Mouse (Mus musculus) bone marrow, adult 2 months (tissue): Measurements from ENCODE around the gene Gm17455. TPM values are rescaled to one million over a fixed set of nuclear protein-coding genes. Genes with fewer than 3 reads are reported as not detected.
A peak's percentile ranks its signal among the peaks of the same experiment; 100 is the strongest.

Source experiments
- H3K27ac ChIP-seq: fragments of 200-500 bp; 2 replicates; pipeline ENCODE4 v1.5.1; 2012; ENCODE audit warnings: low read depth, mild to moderate bottlenecking, control low read depth, inconsistent platforms, low read length; ENCODE audit not compliant: control insufficient read depth, poor library complexity, insufficient read depth
- H3K4me1 ChIP-seq: fragments of 200-500 bp; 2 replicates; pipeline ENCODE4 v1.6.1; 2011; ENCODE audit warnings: low read length; ENCODE audit not compliant: control insufficient read depth, insufficient read depth
- H3K4me3 ChIP-seq: fragments of 200-500 bp; replicated peaks from 2 replicates; pipeline ENCODE3; 2011; ENCODE audit warnings: mild to moderate bottlenecking, low read depth, low read length, control low read depth; ENCODE audit not compliant: control insufficient read depth
- CTCF ChIP-seq: fragments of 200-500 bp; IDR thresholded peaks from 2 replicates; pipeline ENCODE4 v1.5.1; 2011; ENCODE audit warnings: low read length, control low read depth; ENCODE audit not compliant: control insufficient read depth, insufficient read depth
- POLR2A ChIP-seq: fragments of 200-500 bp; IDR thresholded peaks from 2 replicates; pipeline ENCODE4 v1.6.1; 2011; ENCODE audit warnings: low read depth, mild to moderate bottlenecking, control low read depth, low read length, borderline replicate concordance; ENCODE audit not compliant: control insufficient read depth
- WGBS: fragments of 180-500 bp; shearing (Covaris S2); methylation state at CpG from one replicate; pipeline ENCODE4 v1.1.7; 2018; 5-methylcytosine and 5-hydroxymethylcytosine counted together
- polyA plus RNA-seq: library from polyadenylated mRNA; stranded (reverse); fragments of >200 nt; gene quantifications from 2 replicates; pipeline ENCODE4 v1.2.4, GENCODE M21; 2011; ENCODE audit warnings: low replicate concordance; ENCODE audit not compliant: missing spikeins, insufficient read depth, insufficient read length

Gm17455 gene
- polyA plus RNA-seq, 1 experiment = 6.0 TPM

- TF ChIP-seq CTCF (no peak), POLR2A (no peak)
- 85% methylated on average over 11 of the region's 11 CpGs for WGBS
Observed at GRCm38 (mm10) chr10:60354881-60355677, 44.4 kb upstream of the Gm17455 start.

GRCm38 (mm10) chr10:60357441-60357840 lies 42.1 kb upstream of the Gm17455 start:
- no peak overlapping the region for H3K27ac ChIP-seq
- H3K4me1 ChIP-seq = peaks cover 7% of the 10 kb centered on the region
- WGBS = 94% methylated on average over 4 of the region's 4 CpGs
- no peak overlapping the region for H3K4me3 ChIP-seq
- no peak for TF ChIP-seq POLR2A
- TF ChIP-seq CTCF = no peak

More at GRCm38 (mm10) chr10:60354881-60355677, 44.4 kb upstream of the Gm17455 start:
- no peak overlapping the region for H3K4me3 ChIP-seq
- no peak overlapping the region for H3K27ac ChIP-seq
- peaks cover 5% of the 10 kb centered on the region; the same call in 1 of the 2 replicates for H3K4me1 ChIP-seq

DNA sequence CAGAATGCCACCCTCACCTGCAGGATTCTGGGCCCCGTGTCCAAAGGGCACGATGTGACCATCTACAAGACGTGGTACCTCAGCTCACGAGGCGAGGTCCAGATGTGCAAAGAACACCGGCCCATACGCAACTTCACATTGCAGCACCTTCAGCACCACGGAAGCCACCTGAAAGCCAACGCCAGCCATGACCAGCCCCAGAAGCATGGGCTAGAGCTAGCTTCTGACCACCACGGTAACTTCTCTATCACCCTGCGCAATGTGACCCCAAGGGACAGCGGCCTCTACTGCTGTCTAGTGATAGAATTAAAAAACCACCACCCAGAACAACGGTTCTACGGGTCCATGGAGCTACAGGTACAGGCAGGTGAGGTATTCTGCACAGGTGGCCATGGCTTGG lies 41.6 kb upstream of the Gm17455 start:
- 88% methylated on average over 14 of the region's 14 CpGs for WGBS
- peaks cover 7% of the 10 kb centered on the region for H3K4me1 ChIP-seq

GRCm38 (mm10) chr10:60358776-60359175 lies 40.8 kb upstream of the Gm17455 start:
- Histone ChIP-seq H3K4me3 (no peak overlapping the region), H3K4me1 (peaks cover 6% of the 10 kb centered on the region), H3K27ac (no peak overlapping the region)
- TF ChIP-seq CTCF (no peak), POLR2A (no peak)
- 86% methylated on average over 4 of the region's 4 CpGs for WGBS

More for the DNA sequence above, 41.6 kb upstream of the Gm17455 start:
- H3K4me3 ChIP-seq = no peak overlapping the region
- TF ChIP-seq CTCF = no peak
- no peak for TF ChIP-seq POLR2A
- no peak overlapping the region for H3K27ac ChIP-seq

GRCm38 (mm10) chr10:60361615-60362309 lies 37.8 kb upstream of the Gm17455 start:
- H3K4me3 ChIP-seq = no peak overlapping the region
- WGBS = 61% methylated on average over 12 of the region's 12 CpGs
- no peak overlapping the region; the same call in 1 of the 2 replicates for H3K27ac ChIP-seq
- peaks cover 13% of the 10 kb centered on the region for H3K4me1 ChIP-seq
- TF ChIP-seq POLR2A (no peak), CTCF (no peak)

- H3K4me3 ChIP-seq = no peak overlapping the region
- no peak overlapping the region; the same call in 1 of the 2 replicates for H3K27ac ChIP-seq
- peaks cover 15% of the 10 kb centered on the region for H3K4me1 ChIP-seq
- WGBS = 33% methylated on average over 2 of the region's 2 CpGs
- TF ChIP-seq CTCF = no peak
- no peak for TF ChIP-seq POLR2A
Observed at GRCm38 (mm10) chr10:60362310-60362628, 37.3 kb upstream of the Gm17455 start.

DNA sequence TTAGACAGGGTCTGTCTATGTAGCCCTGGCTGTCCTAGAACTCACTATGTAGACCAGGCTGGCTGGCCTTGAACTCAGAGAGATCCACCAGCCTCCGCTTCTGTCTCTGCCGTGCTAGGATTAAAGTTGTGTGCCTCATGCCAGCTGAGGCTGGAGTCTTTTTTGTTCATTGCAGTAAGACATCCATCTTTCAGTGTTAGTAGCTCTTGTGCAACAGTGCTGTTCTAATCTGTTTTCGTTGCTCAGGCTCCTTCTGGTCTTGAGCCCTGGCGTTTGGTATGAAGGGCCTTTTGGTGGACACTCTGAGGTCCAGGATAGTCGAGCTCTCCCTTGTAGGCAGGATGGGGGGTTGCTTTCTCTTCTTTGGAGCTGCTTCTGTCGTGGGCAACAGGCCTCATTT lies 36.1 kb upstream of the Gm17455 start:
- TF ChIP-seq CTCF (no peak), POLR2A (no peak)
- no peak overlapping the region for H3K27ac ChIP-seq
- no peak overlapping the region for H3K4me3 ChIP-seq
- H3K4me1 ChIP-seq = peaks cover 22% of the 10 kb centered on the region
- WGBS = 59% methylated on average over 6 of the region's 6 CpGs

GRCm38 (mm10) chr10:60367145-60367544 lies 32.4 kb upstream of the Gm17455 start:
- Histone ChIP-seq H3K4me3 (no peak overlapping the region), H3K27ac (peak overlapping the region; percentile 84), H3K4me1 (peaks cover 38% of the 10 kb centered on the region)
- WGBS = 14% methylated on average over 2 of the region's 2 CpGs
- TF ChIP-seq POLR2A = no peak
- TF ChIP-seq CTCF = no peak
